Mouse (Mus musculus) cerebellum, postnatal 14 days (tissue): ENCODE measurements at regions not wholly inside any gene's neighbourhood (a gene's known extent, or its start where the extent isn't known, plus 50 kb on each side); places are given as distances from the start of the nearest gene placed in this dataset.
"Not testable (repeated sequence)": the region's sequence is repeated elsewhere in the genome, so short reads cannot be mapped to it uniquely, and the experiment has no call there.

Source experiments
- DNase-seq, 2 experiments: peaks; one replicate each; pipeline ENCODE4 v3.0.0; 2021; ENCODE audit warnings: mixed read lengths in 2 of 2

DNA sequence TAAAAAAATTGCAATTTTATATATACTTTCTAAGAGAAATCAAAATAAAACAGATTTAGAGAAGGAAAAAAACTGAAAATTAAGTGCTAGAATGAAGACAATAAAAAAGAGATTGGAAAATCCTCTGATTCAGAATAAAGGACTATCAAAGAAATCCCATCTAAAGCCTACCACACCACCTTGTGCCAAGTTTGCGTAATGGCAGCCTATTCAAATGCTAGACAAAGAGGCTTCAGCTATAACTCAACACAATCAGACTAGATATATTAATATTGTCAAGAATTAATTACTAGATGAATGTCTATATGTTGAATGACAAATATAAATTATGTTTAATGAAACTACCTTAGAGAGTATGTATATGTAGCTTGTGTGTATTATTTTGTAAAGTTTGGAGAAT lies 221.9 kb upstream of the Ascc3 start:
- peak; percentile 58 to 60 for DNase-seq

DNA sequence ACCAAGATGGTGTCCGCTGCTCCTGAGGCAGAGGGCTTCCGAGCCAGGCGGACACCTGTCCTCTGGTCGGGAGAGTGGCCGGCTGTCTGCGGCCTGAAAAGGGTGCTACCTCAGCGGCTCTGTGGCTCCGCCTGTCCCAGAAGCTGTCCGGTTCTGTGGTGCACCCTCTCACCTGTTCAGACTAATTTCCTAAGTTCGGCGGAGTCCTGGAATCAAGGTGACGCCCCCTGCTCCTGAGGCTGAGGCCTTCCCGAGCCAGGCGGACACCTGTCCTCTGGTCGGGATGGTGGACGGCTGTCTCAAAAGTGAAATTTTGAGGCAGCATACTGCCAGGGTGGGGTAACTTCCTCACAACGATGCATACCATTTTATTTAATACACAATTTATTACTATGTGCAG lies 199.9 kb upstream of the Ascc3 start:
- not testable (repeated sequence) for DNase-seq
